Mouse (Mus musculus): ENCODE results near the gene Gm13119. TPM values are rescaled to one million over a fixed set of nuclear protein-coding genes. Genes with fewer than 3 reads are reported as not detected.
A peak's percentile ranks its signal among the peaks of the same experiment; 100 is the strongest.
"Not testable (repeated sequence)": the region's sequence is repeated elsewhere in the genome, so short reads cannot be mapped to it uniquely, and the experiment has no call there.

The Gm13119 gene
- total RNA-seq (2014; fragmentation: Nextera tagmentation) = not detected in 2 replicates
- total RNA-seq (2017) = not detected in 2 replicates

DNA sequence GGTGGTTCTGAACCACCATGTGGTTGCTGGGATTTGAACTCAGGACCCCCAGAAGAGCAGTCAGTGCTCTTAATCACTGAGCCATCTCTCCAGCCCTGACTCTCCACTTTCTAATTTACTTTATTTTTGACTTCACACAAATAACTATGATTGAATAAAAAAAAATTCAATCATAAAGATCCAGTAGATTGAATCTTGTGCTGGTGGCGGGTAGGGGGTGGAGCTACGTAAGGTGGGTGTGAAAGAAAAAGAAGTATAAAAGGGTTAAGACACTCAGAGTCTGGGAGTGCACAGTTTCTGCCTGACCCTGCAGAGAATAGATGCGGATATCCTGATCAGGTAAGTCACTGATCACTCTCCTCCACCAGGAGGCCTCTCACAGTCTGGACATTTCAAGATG, at the start of gene Gm13119:
Gene Gm13119, plus strand, starts transcription at position 301 of the 400 bp plus-strand sequence.
- ATAC-seq (replicated peaks; ENCODE audit: poor library complexity, severe bottlenecking) = not testable (repeated sequence)

DNA sequence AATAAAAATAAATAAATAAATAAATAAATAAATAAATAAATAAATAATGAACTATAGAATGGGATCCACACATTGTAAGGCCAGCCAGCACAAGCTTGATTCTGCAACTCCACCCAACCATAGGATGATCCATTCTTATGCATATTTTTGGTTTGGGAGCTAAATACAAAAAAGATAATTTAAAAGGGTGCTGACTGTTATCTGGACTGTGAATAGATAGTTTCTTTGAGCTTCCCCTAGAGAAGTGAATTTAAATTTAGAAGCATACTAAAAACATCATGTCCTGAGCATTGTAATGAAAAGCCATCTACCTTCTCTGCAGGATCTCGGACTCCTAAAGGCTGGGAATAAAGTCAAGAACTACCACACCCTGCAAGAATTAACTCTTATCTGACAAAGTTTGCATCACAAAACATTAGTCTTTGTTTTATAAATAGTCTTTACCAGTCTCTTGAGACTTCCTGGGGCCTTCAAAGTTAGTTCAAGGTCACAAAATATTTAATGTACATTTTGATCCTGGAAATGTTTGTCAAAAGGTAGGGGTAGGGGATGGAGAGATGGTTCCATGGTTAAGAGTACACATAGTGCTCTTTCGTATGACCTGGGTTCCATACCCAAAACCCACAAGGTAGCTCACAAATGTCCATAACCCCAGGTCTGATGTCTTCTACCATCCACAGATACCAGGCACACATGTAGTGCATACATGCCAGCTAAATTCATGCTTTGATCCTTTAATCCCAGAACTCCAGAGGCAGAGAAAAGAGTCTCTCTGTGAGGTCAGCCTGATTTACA, 44.9 kb upstream of the Gm13119 start:
- ATAC-seq (replicated peaks; ENCODE audit: poor library complexity, severe bottlenecking) = not testable (repeated sequence)

DNA sequence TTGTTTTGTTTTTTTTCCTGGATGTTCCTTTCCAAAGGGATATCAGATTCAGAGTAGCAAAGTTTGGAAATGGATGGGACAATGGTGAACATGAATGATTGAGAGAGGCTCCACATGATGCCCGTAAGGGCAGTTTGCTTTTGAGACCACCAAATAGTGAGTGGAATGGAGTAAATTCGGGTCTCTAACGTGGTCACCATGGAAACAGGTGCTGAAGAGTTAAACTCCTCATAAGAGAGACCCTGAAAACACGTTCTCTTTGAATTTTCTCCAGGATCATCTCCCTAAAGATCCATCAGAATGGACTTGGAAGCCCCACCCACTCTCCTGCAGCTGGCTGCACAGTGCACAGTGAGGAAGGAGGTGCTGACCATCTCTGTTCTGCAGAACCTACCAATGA, 27.8 kb upstream of the Gm13119 start, which contains the start of gene Gm13128:
Gene Gm13128, plus strand, starts transcription at position 301 of the 400 bp plus-strand sequence.
- not testable (repeated sequence) for ATAC-seq (replicated peaks; ENCODE audit: poor library complexity, severe bottlenecking)

DNA sequence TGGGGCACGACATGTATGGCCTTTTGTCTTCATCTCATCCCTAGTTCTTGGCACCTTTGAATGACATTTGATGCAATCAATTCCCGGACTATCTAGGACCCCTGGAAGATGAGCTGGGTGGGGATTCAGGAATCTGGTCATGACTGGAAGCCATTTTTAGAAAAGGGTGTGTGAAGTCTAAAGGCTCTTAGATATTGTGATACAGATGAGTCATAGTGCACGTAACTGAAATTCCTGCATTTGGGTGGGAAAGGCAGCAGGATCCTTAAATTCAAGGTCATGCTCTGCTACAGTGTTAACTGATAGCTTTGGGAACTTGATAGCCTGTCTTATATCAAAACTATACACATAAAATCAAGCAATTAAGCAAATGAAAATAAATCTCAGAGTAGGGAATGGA, 21.9 kb upstream of the Gm13119 start:
- ATAC-seq (replicated peaks; ENCODE audit: poor library complexity, severe bottlenecking) = not testable (repeated sequence)

DNA sequence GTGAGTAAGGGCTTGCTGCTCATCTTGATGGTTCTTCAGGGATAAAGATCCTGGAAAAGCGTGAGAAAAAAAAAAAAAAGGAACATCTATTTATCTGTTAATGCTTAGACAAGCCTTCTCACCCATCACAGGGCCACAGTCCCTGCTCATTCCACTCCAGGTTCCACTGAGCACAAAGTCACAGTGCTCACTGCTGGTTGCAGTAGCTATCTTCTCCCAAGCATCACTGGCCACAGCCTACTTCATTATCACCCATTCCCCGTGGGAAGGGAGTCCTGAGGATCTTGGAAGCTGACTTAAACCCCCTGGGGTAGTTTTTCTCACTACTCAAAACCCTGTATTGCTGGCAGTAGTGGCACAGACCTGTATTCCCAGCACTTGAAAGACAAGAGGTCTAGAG, 20.2 kb downstream of the Gm13119 start, which contains the start of gene Pramef20:
Gene Pramef20, minus strand, starts transcription at position 23 of the 400 bp plus-strand sequence.
- no peak for ATAC-seq (replicated peaks; ENCODE audit: poor library complexity, severe bottlenecking)

DNA sequence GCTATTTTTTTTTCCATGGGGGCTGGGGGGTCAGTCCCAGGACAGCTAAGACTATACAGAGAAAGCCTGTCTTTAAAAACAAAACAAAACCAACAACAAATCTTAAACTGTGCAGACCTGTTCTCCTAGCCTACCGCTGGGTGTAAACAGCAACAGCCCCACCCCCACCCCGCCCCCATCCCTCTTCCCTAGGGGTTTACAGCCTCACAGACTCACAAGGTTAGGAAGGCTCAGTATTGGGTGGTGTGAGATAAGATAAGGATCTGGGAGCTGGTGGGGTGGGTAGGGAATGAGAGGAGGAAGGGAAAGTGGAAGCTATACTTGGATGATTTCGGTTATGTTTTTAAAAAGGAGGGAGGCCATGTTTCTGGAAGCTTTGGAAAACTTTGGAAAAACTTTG, 38.6 kb downstream of the Gm13119 start:
- no peak for ATAC-seq (replicated peaks; ENCODE audit: poor library complexity, severe bottlenecking)

DNA sequence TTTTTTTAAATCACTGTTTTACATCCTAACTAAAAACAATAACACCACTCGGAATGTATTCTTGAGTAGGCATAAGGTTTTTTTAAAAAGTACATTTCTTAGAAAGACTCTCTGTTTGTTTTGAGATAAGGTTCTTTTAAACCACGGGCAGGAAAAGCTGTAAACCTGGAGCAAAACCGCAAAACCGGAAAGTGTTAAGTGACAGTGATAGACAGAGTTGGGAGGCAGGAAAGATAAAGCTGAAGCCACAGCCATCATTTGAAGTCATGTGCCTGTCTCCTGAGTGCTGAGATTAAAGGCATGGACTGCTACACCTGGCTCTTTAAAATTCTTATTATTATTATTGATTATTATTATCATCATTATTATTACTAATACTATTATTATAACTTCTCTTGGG, 45.0 kb downstream of the Gm13119 start:
- no peak for ATAC-seq (replicated peaks; ENCODE audit: poor library complexity, severe bottlenecking)

DNA sequence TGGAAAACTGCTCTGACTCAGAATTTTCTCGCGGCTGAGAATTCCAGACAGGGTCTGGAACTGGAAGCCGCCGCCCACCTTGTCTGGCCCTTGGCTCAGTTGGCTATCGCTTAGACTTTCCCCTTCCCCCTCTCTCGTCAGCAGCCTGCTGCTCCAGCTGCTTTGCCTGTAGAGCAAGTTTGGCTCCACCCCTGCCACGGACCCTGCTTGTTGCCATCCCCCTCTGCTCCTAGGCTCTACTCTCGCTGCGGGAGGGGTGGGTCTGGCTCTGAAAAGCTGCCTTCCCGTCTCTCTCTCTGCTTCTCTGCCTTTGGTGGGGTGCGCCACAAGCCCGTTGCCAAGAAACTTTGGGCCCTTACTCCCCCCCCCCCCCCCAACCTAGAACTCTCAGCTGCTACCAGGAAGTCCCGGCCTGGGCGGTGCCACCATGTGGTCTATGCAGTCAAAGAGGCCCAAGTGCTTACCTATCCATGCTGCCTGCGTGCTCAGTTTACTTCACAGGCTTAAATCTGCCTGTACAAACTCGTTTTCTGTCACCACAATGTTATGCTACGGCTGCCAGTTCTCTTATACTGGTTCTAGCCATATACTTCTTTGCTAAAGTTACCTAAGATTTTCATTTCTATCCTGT, 46.8 kb downstream of the Gm13119 start:
- peak; percentile 85 for ATAC-seq (replicated peaks; ENCODE audit: poor library complexity, severe bottlenecking)

DNA sequence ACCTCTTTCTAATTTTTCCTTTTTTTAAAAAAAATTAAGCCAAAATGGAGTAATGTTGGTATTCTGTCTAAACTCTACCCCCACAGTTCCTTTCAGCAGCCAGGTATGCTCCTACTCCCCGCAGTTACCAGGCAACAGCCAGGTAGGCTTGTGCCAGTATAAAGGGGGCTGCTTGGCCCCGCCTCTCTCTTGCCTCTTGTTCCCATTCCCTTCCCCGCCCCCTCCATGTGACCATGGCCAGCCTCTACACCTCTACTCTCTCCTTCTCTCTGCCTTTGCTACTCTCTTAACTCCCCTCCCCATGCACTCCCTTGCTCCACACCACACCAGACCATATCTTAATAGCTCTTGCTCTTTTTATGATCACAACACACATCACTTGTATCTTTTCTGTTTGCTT, 48.5 kb downstream of the Gm13119 start:
- no peak for ATAC-seq (replicated peaks; ENCODE audit: poor library complexity, severe bottlenecking)

DNA sequence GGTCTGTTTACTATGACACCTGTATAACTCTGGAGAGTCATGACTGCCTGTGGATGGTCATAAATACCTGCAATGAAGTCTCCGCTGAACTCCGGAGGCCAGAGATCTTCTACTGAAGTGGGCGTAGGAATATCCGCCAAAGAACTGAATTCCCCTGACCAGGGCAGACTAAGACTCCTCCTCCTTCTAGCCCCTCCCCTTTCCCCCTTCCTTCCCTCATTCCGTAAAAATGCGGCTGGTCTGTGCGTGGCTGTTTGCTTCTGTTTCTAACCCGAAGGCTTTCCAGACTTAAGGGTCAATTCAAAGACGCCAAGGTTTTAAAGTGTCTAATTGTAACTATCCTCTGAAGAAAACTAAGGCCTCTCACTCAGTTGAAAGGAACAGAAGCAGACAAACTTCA, 50.5 kb downstream of the Gm13119 start, which contains the start of gene Pramef12:
Gene Pramef12, minus strand, starts transcription at position 175 of the 400 bp plus-strand sequence.
- ATAC-seq (replicated peaks; ENCODE audit: poor library complexity, severe bottlenecking) = no peak

Other genes with a start within 250 kb of the Gm13119 start
- not detected in 2 replicates for gene Oog3, start 195.3 kb upstream of the Gm13119 start, total RNA-seq (2014; fragmentation: Nextera tagmentation)
- not detected in 2 replicates for gene Oog3, start 195.3 kb upstream of the Gm13119 start, total RNA-seq (2017)
- not detected in 2 replicates for gene Oog2, start 167.2 kb upstream of the Gm13119 start, total RNA-seq (2014; fragmentation: Nextera tagmentation)
- not detected in 2 replicates for gene Oog2, start 167.2 kb upstream of the Gm13119 start, total RNA-seq (2017)
- not detected in 2 replicates for gene C87977, start 144.6 kb upstream of the Gm13119 start, total RNA-seq (2014; fragmentation: Nextera tagmentation)
- gene C87977, start 144.6 kb upstream of the Gm13119 start, total RNA-seq (2017) = not detected in 2 replicates
- gene Pramel5, start 77.5 kb upstream of the Gm13119 start, total RNA-seq (2014; fragmentation: Nextera tagmentation) = not detected in 2 replicates
- not detected in 2 replicates for gene Pramel5, start 77.5 kb upstream of the Gm13119 start, total RNA-seq (2017)
- not detected in 2 replicates for gene Gm13128, start 27.7 kb upstream of the Gm13119 start, total RNA-seq (2014; fragmentation: Nextera tagmentation)
- gene Gm13128, start 27.7 kb upstream of the Gm13119 start, total RNA-seq (2017) = not detected in 2 replicates
- gene Pramef20, start 20.0 kb downstream of the Gm13119 start, total RNA-seq (2014; fragmentation: Nextera tagmentation) = not detected in 2 replicates
- not detected in 2 replicates for gene Pramef20, start 20.0 kb downstream of the Gm13119 start, total RNA-seq (2017)
- not detected in 2 replicates for gene Pramef12, start 50.5 kb downstream of the Gm13119 start, total RNA-seq (2014; fragmentation: Nextera tagmentation)
- gene Pramef12, start 50.5 kb downstream of the Gm13119 start, total RNA-seq (2017) = not detected in 2 replicates
- not detected in 2 replicates for gene 1700012P22Rik, start 80.8 kb downstream of the Gm13119 start, total RNA-seq (2014; fragmentation: Nextera tagmentation)
- not detected in 2 replicates for gene 1700012P22Rik, start 80.8 kb downstream of the Gm13119 start, total RNA-seq (2017)
- not detected in 2 replicates for gene Gm9944, start 95.4 kb downstream of the Gm13119 start, total RNA-seq (2014; fragmentation: Nextera tagmentation)
- not detected in 2 replicates for gene Gm9944, start 95.4 kb downstream of the Gm13119 start, total RNA-seq (2017)
- not detected in 2 replicates for gene Aadacl3, start 105.8 kb downstream of the Gm13119 start, total RNA-seq (2014; fragmentation: Nextera tagmentation)
- gene Aadacl3, start 105.8 kb downstream of the Gm13119 start, total RNA-seq (2017) = not detected in 2 replicates
- gene 9430007A20Rik, start 161.9 kb downstream of the Gm13119 start, total RNA-seq (2014; fragmentation: Nextera tagmentation) = not detected in 2 replicates
- gene 9430007A20Rik, start 161.9 kb downstream of the Gm13119 start, total RNA-seq (2017) = not detected in 2 replicates
- not detected in 2 replicates for gene Gm13124, start 207.2 kb downstream of the Gm13119 start, total RNA-seq (2014; fragmentation: Nextera tagmentation)
- gene Gm13124, start 207.2 kb downstream of the Gm13119 start, total RNA-seq (2017) = not detected in 2 replicates

Data from granulocyte monocyte progenitor cell, adult 5-6 weeks (primary cell).